Comparison of ENCODE assay signal across 8 mouse cellular contexts in the genomic region with DNA sequence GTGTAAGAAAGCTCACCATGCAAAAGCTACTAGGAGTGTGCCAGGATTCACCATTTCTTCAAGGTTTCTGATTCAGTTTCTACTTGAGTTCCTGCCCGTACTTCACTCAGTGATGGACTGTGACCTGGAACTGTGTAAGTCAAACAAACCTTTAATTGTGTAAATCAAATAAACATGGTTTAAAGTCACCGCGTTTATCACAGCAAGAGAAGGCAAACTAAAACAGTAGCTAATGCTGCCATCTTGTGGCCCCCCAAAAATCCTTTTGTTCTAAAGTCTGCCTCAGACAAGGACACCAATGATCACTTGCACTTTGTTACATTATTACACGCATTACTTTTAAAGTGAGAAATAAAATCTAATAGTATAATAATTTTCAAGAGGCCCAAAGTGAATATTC.
DNase-seq lines count a peak whose midpoint lies in the region; ATAC-seq and TF ChIP-seq lines count a peak whose summit lies in the region.

No protein-coding gene starts in this region.

- H3K4me1 ChIP-seq in heart, embryonic 11.5 days (ENCODE audit: control insufficient read depth, insufficient read depth, low read length): no peaks in the 10 kb centered on the region
- no peaks in the 10 kb centered on the region for H3K4me1 ChIP-seq in forebrain, postnatal 0 days (ENCODE audit: insufficient read depth)
- H3K4me1 ChIP-seq in limb, embryonic 11.5 days (ENCODE audit: control insufficient read depth, insufficient read depth, low read length): no peaks in the 10 kb centered on the region

- peak overlapping the region; percentile 38 for H3K4me2 ChIP-seq in heart, embryonic 11.5 days
- H3K4me2 ChIP-seq in forebrain, postnatal 0 days (ENCODE audit: low read depth): no peak overlapping the region
- H3K4me2 ChIP-seq in limb, embryonic 11.5 days (ENCODE audit: low read depth, severe bottlenecking): no peak overlapping the region

- H3K27ac ChIP-seq in heart, embryonic 11.5 days (ENCODE audit: low read depth, low read length): no peak overlapping the region
- no peak overlapping the region for H3K27ac ChIP-seq in forebrain, postnatal 0 days (ENCODE audit: low read depth, low read length)
- H3K27ac ChIP-seq in limb, embryonic 11.5 days (replicated peaks; ENCODE audit: low read depth, low read length): no peak overlapping the region

- ATAC-seq in heart, embryonic 11.5 days (replicated peaks; ENCODE audit: insufficient number of reproducible peaks, low FRiP score, low TSS enrichment): no peak
- ATAC-seq in forebrain, postnatal 0 days: peak; percentile 43; the same call in 1 of the 2 replicates
- ATAC-seq in limb, embryonic 11.5 days (ENCODE audit: insufficient number of reproducible peaks, low FRiP score, low TSS enrichment, low read depth): no peak

- no peaks in the 10 kb centered on the region for H3K9me3 ChIP-seq in heart, embryonic 11.5 days (replicated peaks; ENCODE audit: control insufficient read depth, low read length)
- no peaks in the 10 kb centered on the region for H3K9me3 ChIP-seq in forebrain, postnatal 0 days (ENCODE audit: low read length)
- H3K9me3 ChIP-seq in limb, embryonic 11.5 days (ENCODE audit: control insufficient read depth, low read length): no peaks in the 10 kb centered on the region

- H3K36me3 ChIP-seq in heart, embryonic 11.5 days (ENCODE audit: control insufficient read depth, insufficient read depth, low read length): no peaks in the 10 kb centered on the region
- H3K36me3 ChIP-seq in forebrain, postnatal 0 days (ENCODE audit: insufficient read depth): no peaks in the 10 kb centered on the region
- no peaks in the 10 kb centered on the region for H3K36me3 ChIP-seq in limb, embryonic 11.5 days (ENCODE audit: control insufficient read depth, insufficient read depth, low read length)

- no peak for DNase-seq in heart, adult 11 months
- peak; percentile 3 for DNase-seq in c-Kit-positive CD71-negative TER-119-negative erythroid progenitor cells, embryonic 14.5 days (ENCODE audit: low read depth)
- DNase-seq in forebrain, postnatal 0 days: peak; percentile 69
- peak; percentile 14 for DNase-seq in kidney, adult 18-20 months
- DNase-seq in limb, embryonic 11.5 days (ENCODE audit: low spot score): peak; percentile 50
- DNase-seq in right cerebral cortex, adult 2 months (ENCODE audit: low spot score in 2 of 2): peak; percentile 50 to 62
- no peak for DNase-seq in thymus, postnatal 0 days (ENCODE audit: low spot score)

- no peaks in the 10 kb centered on the region for H3K27me3 ChIP-seq in heart, embryonic 11.5 days (ENCODE audit: control insufficient read depth, insufficient read depth, low read length)
- no peaks in the 10 kb centered on the region for H3K27me3 ChIP-seq in forebrain, postnatal 0 days (ENCODE audit: insufficient read depth, low read length)
- no peaks in the 10 kb centered on the region for H3K27me3 ChIP-seq in limb, embryonic 11.5 days (ENCODE audit: control insufficient read depth, insufficient read depth, low read length)

- no peak overlapping the region for H3K4me3 ChIP-seq in heart, embryonic 11.5 days (ENCODE audit: low read depth, low read length)
- H3K4me3 ChIP-seq in forebrain, postnatal 0 days (ENCODE audit: low read depth, low read length): no peak overlapping the region
- no peak overlapping the region for H3K4me3 ChIP-seq in limb, embryonic 11.5 days (ENCODE audit: low read depth, low read length)

- H3K9ac ChIP-seq in heart, embryonic 11.5 days (ENCODE audit: low read depth, low read length): no peak overlapping the region
- H3K9ac ChIP-seq in forebrain, postnatal 0 days: no peak overlapping the region
- no peak overlapping the region for H3K9ac ChIP-seq in limb, embryonic 11.5 days (ENCODE audit: low read length)

- peak; percentile 68 for TF ChIP-seq CTCF in forebrain, postnatal 0 days (IDR thresholded peaks at IDR 0.05; ENCODE audit: low read depth)

- WGBS in heart, embryonic 11.5 days (ENCODE audit: insufficient replicate concordance): 25% methylated on average over 4 of the region's 4 CpGs
- WGBS in forebrain, postnatal 0 days: 28% methylated on average over 4 of the region's 4 CpGs
- WGBS in limb, embryonic 11.5 days: 37% methylated on average over 4 of the region's 4 CpGs

Comparison
In these comparisons a context has a peak if more than half of its experiments do, and no peak if none do; other contexts are left out.
1. DNase-seq: peak in c-Kit-positive CD71-negative TER-119-negative erythroid progenitor cells, embryonic 14.5 days (single experiment), forebrain, postnatal 0 days (single experiment), kidney, adult 18-20 months (single experiment), limb, embryonic 11.5 days (single experiment) and right cerebral cortex, adult 2 months (2 of 2); none in heart, adult 11 months (single experiment) and thymus, postnatal 0 days (single experiment).